Mouse (Mus musculus): ENCODE measurements around the gene Got1.

Got1 gene

DNA sequence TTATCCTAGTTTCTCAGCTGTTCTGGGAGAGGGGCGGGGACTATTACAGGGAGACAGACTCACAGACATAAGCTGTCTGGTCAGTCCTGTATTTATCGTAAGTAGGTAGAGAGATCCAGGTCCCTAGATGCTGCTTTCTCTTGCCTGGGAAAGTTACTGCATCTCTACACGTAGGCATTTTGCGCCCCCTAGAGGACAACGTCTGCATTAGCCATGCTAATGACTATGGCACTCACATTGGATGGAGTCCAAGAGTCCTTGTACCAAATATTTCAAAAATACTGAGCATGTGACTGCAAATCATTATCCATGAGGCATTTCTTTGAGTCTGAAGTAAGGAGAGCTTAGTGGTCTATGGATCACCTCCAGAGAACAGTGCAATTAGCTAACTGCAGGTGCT, 45.5 kb downstream of the Got1 start:
- DNase-seq = peak; percentile 85 to 86

- DNase-seq = no peak
Observed at GRCm38 (mm10) chr19:43477436-43477835, 47.0 kb downstream of the Got1 start.

DNA sequence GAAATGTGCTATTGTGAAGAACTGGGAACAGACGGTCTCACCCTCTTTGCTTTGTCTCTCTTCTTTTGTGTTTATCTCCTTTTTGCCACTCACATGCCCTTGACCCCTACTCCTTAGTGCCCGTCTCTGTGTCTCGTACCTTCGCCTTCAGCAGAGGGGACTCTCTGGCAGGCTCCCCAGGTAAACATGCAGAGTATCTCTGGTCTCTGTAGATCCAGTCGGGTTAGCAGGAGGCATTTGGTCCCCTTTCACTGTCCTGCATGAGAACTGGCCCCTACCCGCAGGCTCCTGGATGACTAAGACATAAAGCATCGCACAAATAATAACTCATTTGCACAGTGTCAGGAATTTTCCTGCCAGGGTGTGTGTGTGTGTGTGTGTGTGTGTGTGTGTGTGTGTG, 48.3 kb downstream of the Got1 start:
- no peak for DNase-seq

GRCm38 (mm10) chr19:43475642-43476041, 48.8 kb downstream of the Got1 start:
- DNase-seq = peak; percentile 33 to 40

DNA sequence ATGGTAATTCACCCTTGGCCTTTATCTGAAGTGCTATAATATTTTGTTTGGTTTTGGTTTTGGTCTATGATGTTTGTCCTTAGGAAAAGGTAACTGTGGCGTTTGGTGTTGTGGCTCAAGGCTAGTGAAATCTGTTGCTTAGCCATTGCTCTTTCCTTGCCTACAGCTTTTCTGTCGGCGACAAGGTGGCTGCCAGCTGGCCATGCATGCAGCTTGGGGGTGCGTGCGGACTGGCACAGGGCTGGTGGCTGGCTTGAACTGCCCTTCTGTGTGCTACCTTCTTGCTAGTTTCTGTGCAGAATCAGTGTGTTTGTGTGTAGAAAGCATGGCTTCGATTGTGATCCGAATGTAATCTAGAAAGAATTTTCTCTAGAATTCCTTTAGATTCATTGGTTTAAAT, 51.6 kb downstream of the Got1 start:
- DNase-seq = peak; percentile 79 to 84

- no peak for DNase-seq
Observed at GRCm38 (mm10) chr19:43472331-43472730, 52.1 kb downstream of the Got1 start.

GRCm38 (mm10) chr19:43469333-43469732, 55.1 kb downstream of the Got1 start:
- no peak for DNase-seq

DNA sequence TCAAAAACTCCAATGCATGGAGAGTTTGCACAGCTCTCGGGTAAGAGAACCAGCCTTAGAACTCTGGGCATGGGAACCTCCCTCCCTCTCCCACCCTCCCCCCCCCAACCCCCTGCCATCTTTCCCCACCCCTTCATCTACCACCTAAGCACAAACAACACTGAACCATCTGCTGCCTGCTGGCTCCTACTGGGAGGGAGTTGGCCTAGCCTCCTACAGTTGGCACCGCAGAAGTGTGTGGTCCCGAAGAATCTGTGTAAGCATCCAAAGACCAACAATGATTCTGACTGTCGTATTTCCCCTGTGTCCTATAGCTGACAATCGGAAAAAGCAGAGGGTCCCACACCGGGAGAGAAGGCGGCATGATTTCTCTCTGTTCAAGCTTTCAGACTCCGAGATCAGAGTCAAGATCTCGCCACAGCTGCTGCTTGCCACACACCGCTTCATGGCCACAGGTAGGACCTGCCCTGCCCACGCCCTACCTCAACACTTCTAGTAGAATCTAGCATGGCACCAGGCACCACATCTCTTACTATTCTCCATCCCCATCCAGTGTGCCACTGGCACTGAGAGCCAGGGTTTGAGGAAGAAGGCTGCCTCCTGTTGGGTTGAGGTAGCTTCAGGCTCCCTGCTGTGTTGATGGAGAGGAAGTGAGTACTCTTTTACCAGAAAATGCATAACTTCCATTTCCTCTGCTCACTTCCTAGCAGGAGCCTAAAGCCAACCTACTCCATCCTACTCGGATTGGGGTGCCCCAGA, 56.3 kb downstream of the Got1 start:
- peak; percentile 79 to 82 for DNase-seq

DNA sequence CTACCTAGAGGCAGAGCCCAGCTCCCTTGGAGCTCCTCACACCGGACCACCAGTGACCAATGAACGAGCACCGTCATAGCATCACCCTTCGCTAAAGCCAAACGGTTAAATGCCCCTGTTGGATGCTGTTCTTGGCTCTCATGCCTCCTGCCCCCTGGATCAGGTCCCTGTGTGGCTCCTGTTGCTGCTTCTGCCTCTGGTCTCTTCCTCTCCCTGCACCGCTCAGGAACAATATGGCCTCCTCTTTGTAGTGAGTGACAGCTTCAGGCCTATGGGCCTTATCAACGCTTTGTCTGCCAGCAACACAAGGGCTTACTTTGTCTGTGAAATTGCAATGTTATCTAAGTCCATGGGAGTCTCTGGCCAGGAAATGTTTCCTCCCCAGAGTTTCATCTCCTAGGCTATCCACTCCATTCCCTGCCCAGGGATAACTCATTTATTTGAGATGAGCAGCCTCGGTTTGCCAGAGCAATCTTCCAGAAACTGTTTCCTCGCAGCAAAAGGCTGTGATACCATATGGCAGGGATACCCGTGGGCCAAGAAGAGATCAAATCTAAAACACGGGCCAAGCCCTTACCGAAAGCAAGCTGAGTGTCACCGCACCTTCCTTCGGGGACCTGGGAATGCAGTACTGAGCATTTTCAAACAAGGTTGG, 58.7 kb downstream of the Got1 start:
- DNase-seq = peak; percentile 83 to 84

GRCm38 (mm10) chr19:43465076-43465475, 59.3 kb downstream of the Got1 start:
- no peak for DNase-seq

GRCm38 (mm10) chr19:43464294-43464687, 60.1 kb downstream of the Got1 start:
- DNase-seq = no peak

- DNase-seq = no peak
Observed at GRCm38 (mm10) chr19:43463546-43464293, 60.7 kb downstream of the Got1 start.

DNA sequence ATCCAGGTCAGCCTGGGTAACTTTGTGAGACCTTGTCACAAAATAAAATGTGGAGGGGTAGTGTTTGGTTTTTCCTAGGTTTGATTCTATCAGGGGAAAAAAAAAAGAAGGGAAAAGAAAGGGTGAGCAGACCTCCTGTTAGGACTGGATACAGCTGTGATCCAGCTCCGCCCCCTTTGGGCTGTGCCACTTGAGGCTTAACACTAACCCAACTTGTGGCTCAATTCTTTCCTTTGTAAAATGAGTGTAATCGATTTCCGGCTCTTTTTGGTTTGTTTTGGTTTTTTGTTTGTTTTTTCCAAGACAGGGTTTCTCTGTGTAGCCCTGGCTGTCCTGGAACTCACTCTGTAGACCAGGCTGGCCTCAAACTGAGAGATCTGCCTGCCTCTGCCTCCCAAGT, 62.3 kb downstream of the Got1 start:
- DNase-seq = no peak

DNA sequence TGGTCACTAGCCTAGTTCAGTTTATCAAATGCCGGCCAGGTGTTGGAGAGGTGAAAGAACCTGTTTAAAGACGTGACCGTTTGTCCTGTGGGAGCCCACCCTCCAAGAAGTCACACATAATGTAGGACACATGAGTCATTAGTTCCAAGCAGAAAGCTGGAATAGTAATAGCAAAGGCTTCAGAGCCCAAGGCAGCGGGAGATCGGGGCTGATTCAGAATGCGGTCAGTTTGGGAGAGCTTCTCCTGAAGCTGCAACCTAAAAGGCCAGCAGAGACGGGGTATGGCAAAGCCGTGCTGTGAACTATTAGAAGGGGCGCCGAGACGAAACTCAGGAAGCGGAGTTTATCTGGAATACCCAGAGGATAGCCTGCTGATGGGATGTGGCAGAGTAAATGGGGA, 63.9 kb downstream of the Got1 start:
- DNase-seq = no peak

DNA sequence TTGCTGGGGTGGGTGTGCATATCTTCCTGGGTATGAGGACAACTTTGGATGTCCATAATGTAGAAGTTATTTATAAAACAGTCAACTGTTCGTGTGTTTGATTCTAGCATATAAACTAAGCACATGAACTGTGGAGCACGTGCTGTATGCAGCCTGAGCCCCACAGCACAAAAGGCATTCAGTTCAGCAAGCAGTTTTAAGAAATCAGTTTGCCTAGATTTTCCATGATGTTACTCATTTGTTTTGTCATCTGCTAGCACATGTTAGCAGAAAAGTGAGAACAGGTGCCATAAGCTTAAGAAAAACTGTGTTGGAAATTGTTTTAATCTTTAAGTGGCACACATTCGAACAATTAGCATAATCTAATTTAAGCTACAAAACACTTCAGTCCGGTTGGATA, 64.5 kb downstream of the Got1 start:
- DNase-seq = no peak

DNA sequence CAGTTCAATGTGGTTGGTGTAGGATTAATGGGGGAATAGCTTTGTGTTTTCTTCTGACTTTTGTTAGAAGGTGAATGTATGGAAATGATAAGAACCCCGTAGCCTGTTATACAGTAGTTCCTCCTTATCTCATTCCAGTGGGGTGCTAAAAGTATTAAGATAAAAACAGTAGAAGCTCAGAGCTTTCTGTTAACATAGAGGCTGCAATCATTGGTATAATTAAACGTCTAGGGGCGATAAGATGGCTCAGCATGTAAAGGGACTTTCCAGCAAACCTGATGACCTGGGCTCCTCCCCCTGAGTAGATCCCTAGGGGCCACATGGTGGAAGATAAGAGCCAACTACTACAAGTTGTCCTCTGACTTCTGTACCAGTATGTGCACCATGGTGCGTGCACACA, 71.4 kb downstream of the Got1 start:
- DNase-seq = no peak

- peak in 1 of 2 experiments; percentile 31 for DNase-seq
Observed at GRCm38 (mm10) chr19:43452176-43452575, 72.2 kb downstream of the Got1 start.

- DNase-seq = no peak
Observed at GRCm38 (mm10) chr19:43451563-43451962, 72.8 kb downstream of the Got1 start.

All from cerebellum, postnatal 36 days (tissue).